Mouse (Mus musculus) heart, adult 2 months (tissue): ENCODE measurements around the gene Amz1.

Experiments used
- CTCF ChIP-seq: fragments of 200-600 bp; IDR thresholded peaks from 2 replicates; pipeline ENCODE4 v1.8.1; 2022; ENCODE audit warnings: antibody characterized with exemption, mild to moderate bottlenecking, moderate library complexity
- EP300 ChIP-seq: fragments of 200-500 bp; IDR thresholded peaks from 2 replicates; pipeline ENCODE4 v1.6.1; 2011; ENCODE audit warnings: low read depth, low read length, control low read depth; ENCODE audit not compliant: insufficient read depth
- POLR2A ChIP-seq: fragments of 200-500 bp; IDR thresholded peaks from 2 replicates; pipeline ENCODE4 v1.6.1; 2011; ENCODE audit warnings: mild to moderate bottlenecking, low read depth, low read length, control low read depth; ENCODE audit not compliant: insufficient read depth

GRCm38 (mm10) chr5:140720773-140721172 lies 3.2 kb upstream of the Amz1 start:
- TF ChIP-seq CTCF (no peak), EP300 (no peak), POLR2A (no peak)
